Mouse (Mus musculus) urinary bladder, adult 18-20 months (tissue): ENCODE measurements at regions not wholly inside any gene's neighbourhood (a gene's known extent, or its start where the extent isn't known, plus 50 kb on each side); places are given as distances from the start of the nearest gene placed in this dataset.

Source experiments
- DNase-seq, 2 experiments: peaks; one replicate each; pipeline ENCODE4 v3.0.0; 2022; ENCODE audit warnings: low spot score in 2 of 2, mixed read lengths in 2 of 2

DNA sequence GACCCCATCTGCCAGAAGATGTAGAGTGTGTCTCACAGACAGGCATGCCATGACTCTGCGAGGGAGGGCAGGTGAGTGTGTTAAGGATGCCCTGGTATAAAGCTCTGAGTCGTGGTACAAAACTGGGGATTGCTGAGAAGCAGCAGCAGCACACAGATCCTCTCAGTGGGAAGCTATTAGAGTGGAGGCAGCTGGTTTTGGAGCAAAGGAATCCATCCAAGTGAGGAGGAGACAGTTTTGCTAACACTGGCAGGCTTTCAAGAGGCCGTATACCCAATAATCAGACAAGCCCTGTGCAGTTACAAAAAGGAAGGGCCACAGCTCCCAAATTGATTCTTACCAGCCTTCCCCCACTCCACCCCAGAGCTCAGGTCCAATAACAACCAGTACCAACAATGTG is 170.4 kb upstream of the AI593442 start:
- DNase-seq = no peak

DNA sequence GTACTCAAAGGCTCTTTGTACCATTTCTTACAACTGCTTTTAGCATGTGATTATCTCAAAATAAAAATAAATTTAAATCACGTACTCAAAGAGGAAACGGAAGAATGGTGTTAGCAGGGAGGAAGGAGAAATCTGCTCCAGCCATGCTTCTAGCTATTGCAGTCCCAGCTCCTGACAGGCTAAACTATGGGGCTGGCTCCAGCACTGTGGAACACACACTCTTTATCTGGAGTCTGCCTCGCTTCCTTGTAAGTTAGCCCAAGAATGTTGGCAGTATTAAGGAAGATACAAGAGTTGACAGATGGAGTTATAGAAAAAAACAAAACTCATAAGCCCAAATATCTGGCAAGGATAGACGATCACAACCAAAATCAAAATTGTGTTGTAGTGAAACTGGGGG is 161.5 kb upstream of the AI593442 start:
- no peak for DNase-seq

DNA sequence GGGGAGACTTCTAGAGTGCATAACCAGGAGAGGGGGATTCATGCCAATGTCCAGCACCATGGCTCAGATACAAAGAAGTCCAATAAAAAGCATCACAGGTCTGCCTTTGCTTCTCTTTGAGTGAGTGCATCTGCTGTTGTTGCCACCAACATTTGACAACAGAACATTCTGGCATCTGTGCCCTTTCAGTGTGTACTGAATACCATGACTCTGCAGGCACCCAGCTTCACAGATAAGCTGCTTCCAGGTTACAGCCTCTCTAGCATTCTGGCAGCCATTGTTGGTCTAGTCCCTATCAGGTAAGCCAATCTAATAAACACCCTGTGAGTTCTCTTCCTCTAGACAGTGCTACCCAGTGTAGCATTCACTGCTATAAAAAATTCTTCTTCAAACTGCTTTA is 160.4 kb upstream of the AI593442 start:
- no peak for DNase-seq

DNA sequence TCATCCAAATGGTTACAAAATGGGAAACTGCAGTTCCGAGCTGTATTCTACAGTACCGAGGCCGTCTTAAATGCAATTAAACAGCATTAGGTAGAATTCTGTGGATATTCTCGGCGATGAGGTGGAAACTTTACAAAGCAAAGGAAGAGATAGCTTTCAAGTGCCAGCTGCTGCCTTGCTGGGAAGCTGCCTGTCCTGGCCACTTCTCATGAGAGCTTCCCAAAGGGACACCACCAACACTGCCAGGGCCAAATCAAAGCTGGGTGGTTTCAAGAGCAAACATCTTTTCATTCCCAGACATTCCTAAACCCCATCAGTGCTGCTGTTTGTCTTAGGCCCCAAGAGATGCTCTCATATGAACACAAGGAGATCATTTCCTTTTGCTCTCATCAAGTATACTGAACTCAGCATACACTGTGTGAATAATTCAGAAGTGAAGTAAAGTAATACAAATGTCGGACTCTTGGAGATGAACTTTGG is 156.6 kb upstream of the AI593442 start:
- no peak for DNase-seq

DNA sequence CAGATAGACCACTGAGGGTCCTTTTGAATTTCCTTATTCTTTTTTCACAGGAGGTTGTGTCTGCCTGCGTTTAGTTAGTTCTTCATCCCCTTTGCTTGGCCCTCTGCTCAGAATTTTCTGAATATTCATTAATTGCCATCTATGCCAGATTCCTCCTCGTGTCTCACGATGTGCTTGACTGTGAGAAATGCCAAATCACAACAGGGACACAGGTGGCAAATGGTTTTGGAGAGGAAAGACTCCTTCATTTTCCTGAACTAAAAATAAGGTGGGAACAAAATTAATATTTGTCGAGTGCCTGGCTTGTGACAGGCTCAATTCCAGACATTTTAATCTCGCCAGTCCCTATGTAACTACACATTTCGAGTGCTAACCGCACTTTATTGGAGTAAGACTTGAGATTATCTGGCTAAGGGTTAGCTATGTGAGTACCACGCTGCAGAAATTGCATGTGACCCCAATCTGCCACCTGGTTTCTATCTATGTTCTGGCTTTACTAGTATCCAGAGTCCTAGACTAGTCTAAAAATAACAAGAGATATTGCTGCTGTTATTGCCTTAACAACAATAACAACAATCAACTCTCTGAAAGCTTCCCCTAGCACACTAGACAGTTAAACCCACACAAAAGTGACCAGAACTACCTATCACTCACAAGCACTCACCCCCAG is 156.0 kb upstream of the AI593442 start:
- DNase-seq = no peak

DNA sequence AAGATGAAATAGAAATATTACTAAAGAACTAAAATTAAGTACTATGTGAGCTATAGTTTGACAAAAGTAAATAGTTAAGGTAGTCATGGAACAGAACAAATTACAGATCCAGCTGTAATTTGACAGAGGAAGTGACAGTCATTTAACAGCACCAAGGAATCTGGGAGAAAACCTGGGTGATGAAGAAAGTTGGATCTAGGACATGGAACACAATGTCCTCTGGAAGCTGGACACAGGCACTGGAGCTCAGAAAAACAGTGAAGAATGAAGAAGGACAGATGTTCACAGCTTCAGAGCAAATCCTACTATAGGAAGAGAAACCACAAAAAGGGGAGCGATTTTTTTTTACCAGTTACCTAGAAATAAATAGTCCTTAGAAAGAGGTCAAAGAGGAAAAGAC is 147.2 kb upstream of the AI593442 start:
- DNase-seq = no peak

DNA sequence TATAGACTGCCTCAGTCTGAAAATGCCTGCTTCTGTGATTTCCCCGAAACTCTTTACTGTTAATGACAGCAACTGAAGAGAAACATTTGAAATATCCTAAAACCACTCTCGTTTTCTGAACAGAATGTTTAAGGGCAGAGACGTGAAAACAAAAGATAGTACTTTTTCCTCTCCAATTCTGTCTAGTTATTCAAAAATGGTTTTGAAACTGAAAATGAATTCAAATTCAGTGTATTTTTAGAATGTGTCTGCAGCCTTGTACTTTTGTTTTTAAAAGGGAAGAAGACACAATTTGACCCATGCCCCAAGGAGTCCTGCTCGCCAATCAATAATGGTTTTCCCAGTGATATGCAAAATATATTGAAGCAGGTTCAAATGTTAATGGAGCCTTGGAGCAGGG is 136.7 kb upstream of the AI593442 start:
- DNase-seq = no peak

DNA sequence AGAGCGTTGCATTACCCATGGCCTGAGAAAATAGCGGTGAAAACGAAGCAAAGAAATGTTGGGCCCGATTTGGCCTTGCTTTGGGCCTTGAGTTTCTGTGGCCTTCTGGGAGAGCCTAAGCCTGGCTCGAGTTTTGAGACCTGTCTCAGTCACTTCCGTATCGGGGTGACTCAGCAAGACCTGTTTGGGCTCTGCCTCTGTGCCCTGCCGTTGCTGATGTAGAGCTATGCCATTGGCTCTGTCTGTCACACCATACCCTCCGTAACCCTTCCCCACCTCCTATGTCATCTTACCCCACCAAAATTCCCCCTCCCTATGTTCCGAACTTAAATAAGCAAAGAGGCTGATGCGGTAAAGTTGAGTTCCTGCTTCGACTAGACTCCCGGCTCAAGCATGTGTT is 123.4 kb upstream of the AI593442 start:
- DNase-seq = no peak

DNA sequence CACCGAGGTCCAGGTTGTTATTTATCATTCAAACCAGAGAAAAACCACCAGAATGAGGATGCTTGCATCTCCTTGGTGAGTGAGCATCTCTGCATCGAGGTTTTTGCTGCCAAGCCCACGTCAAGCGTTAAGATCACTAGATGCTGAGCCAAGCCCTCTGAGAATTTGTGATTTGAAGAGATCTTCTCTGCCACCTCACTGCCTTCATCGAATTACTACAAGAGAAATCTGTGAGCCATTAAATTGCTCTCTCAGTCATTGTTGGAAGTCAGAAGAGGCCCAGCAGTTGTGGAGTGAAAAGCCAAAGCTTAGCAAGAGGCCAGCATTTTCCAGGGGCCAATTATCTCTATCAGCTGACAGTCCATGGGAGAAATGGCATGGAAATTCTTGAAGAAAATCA is 122.2 kb upstream of the AI593442 start:
- DNase-seq = no peak

DNA sequence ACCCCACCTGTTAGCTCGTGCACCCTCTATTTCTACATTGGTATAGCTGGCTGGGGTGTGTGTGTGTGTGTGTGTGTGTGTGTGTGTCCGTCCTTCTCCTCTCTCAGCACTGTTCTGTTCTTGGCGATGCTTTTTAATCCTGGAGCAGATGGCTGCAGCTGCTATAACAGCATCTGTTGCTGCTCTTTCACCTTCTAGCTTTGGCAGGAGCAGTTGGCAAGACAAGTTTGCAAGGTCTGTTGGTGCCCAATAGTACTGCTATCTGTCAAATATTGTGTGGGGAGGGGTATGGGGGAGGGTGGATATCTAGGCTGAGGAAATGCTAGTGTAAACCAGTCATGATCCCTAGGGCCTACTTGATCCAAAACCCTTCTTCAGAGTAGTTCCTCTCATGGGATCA is 120.9 kb upstream of the AI593442 start:
- DNase-seq = no peak

DNA sequence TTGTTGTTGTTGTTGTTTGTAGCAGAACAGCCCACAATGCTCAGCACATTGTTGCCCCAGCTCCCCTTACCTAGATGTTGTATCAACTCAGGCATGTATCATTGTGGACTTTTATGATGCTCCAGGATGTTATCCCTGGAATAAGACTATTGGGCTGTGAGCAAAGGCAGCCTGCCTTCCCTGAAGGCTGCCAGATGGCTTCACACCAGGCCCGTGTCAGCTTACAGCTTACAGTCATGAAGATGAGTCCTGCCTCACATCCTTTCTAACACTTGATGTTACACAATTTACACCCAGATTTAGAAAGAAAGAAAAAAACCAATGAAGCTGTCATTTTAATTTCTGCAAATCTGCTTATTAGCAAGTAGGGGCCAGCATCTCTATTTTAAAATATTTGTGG is 113.0 kb upstream of the AI593442 start:
- DNase-seq = no peak

DNA sequence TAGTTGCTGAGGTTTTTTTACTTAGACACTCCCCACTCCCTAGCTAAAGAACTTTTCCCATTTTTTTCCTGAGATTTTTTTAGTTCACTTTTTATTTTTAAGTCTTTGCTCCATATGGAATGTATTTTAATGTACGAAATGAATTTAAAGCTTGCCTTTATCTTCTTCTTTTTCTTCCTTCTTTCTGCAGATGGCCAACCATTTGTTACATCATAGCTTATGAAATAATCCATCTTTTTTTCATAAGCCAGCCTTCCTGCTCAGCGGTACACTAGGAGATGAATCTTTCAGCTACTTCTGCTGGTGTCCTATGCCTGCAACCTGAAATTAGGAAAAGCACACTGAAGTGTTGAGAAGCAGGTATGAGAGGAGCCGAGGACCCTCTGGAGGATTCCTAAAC is 102.9 kb upstream of the AI593442 start:
- no peak for DNase-seq

DNA sequence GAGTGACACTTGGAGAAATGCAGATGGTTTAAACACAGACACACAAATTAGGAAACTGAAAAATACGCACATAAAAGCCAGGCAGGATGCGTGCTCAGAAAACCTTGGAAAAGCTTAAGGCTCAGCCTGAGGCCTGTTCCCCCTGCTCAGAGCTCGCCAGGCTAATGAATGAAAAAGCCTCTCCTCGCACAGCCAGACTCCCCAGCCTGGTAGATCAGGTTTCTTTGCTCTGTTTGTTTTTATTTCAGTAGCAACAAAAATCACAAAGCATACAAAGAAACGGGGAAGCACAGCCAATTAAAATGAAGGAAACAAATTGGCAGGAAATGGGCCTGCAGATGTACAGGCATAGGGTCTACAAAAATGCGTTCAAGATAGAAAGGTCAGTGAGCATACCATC is 97.0 kb upstream of the AI593442 start:
- DNase-seq = no peak

DNA sequence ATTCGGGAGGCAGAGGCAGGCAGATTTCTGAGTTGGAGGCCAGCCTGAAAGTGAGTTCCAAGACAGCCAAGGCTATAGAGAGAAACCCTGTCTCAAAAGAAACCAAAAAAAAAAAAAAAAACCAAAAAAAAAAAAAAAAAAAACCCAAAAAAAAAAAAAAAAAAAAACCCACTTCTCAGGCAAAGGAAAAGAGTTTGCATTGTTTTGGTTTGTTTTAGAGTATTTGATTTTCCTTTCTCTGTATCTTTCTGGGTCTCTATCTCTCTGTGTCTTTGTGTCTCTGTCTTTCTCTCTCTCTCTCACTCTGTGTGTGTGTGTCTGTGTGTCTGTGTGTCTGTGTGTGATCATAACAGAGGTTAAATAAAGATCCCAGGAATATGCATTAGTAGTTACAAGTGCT is 95.7 kb upstream of the AI593442 start:
- DNase-seq = no peak

DNA sequence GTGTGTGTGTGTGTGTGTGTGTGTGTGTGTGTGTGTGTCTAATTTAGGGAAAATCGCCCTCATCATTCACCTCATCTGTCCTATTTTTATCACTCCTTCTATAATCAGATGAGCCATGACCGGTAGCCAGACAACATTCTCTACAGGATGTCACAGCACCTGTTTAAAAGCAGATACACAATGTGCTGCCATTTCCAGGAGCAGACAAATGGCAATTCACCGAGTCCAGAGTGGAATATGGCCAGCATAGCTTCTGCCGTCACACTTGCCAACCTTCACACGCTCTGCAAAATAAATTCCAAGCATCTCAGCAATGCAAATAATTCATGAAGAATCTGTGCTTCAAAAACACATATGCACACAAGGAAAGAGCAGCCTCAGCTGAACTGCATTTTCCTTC is 88.5 kb upstream of the AI593442 start:
- no peak for DNase-seq

DNA sequence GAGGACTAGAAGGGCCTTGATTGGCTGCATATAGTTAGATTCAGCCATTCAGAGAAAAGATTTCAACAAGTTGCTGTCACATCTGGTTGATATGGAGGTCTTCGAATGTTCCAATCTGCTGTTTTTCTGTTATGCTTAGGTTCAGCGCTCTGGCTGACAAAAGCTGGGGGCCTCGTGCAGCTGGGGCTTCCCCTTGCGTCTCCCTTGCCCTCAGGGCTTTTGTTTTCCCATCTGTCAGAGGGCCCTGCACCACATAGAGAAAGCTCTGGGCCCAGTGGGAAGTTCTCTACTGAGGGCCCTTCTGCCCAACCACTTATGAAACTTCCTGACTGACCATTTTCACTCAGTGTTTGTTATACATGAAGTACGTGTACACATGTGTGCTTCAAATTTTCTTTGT is 86.2 kb upstream of the AI593442 start:
- DNase-seq = no peak

DNA sequence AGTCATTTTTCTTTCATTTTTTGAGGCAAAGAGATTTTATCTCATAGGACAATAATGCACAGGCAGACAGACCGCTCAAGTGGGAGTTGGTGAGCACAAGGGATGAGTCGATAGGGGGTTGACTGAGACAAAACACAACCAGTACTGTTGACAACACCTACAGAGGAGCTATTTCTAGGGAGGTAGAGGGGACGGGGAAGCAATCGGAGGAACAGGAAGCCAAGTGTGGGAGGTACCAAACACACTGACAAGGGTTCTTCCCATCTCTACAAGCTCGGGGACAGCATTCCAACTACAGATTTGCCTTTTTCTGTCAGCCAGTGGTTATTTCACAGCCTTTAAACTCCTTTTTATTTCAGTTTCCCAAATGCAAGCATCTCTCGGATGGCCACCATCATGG is 83.3 kb upstream of the AI593442 start:
- DNase-seq = no peak

DNA sequence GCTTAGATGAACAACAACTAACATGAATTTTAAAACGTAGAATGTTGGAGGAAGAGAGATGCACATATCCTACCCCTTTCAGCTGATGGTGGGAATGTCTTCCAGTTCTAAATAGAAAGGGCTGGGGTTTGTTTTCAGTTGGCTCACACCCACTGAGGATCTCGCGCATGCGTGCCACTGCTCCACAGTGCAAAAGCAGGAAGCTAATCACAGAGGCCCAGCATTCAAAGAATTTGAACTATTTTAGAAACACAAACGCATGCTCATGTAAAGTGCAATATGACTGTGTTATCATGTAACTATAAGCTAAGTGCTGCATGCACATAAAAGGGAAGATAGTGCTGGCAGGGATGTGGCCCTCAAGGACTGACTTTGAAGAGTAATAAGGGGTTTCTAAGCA is 81.7 kb upstream of the AI593442 start:
- DNase-seq = no peak

DNA sequence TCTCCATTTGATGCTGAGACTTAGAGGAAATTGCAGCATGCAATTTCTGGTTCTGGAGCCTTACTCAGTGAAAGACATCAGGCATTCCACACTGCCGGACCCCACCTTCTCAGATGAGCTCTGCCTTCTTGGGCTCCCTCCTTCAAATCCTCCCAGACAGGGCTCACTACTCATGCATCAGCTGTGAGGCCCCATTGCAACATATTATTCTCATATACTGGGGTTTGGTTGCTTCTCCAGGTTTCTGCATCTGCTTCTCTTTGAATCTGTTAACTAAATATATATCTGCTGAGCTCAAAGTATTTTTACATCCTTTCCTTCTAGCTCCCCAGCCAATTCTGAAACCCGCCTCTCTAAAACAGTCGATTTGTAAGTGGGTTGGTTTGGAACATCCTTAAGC is 68.8 kb upstream of the AI593442 start:
- DNase-seq = no peak

DNA sequence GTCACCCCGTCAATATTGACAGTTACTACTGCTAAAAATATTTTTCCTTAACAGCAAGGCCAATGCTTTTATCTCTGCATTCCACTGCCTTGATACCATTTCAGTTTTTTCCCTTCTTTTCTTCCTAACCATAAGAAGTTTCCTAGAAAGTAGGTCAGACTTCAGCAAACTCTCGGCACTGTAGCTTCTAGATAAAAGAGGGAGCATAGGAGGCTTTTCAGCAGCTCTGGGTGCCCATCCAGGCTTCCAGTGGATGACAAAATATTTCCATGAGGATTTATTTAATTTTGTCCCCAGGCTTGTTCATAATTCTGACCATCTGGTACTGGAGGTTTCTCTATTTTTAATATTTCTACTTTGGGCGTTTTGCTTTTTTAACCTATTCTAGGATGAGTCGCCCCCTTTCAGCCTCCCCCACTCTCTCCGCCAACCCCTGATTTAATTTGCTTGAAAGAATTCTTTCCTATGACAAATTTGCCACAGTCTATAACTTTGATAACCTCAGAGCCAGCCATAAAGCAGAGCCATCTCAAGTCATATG is 59.0 kb upstream of the AI593442 start:
- DNase-seq = no peak
